Mouse (Mus musculus) heart, postnatal 36 days (tissue): Measurements from ENCODE around the gene Ccdc30. TPM values are rescaled to one million over a fixed set of nuclear protein-coding genes. Genes with fewer than 3 reads are reported as not detected.

ENCODE experiments used
- DNase-seq, 2 experiments: peaks; one replicate each; pipeline ENCODE4 v3.0.0; 2021 to 2022
- intact Hi-C: fragments of 180-260 bp; cut with DNase I; formaldehyde crosslinking; loops from one replicate; pipeline ENCODE4 v1.15.1; 2025
- total RNA-seq, 2 experiments: library from RNA; stranded (reverse); gene quantifications; 2 replicates each; pipeline ENCODE4 v1.2.3; 2021

Gene Ccdc30
- total RNA-seq, result under 1 TPM in 1 of 2 experiments, not detected in 1; 0.36 TPM

- peak; percentile 78 to 79 for DNase-seq
- intact Hi-C loops, result no loop called here
Observed at GRCm38 (mm10) chr4:119415072-119415753, at the start of gene Ccdc30. Gene Ccdc30 (minus strand): TSS chr4:119415521.

DNA sequence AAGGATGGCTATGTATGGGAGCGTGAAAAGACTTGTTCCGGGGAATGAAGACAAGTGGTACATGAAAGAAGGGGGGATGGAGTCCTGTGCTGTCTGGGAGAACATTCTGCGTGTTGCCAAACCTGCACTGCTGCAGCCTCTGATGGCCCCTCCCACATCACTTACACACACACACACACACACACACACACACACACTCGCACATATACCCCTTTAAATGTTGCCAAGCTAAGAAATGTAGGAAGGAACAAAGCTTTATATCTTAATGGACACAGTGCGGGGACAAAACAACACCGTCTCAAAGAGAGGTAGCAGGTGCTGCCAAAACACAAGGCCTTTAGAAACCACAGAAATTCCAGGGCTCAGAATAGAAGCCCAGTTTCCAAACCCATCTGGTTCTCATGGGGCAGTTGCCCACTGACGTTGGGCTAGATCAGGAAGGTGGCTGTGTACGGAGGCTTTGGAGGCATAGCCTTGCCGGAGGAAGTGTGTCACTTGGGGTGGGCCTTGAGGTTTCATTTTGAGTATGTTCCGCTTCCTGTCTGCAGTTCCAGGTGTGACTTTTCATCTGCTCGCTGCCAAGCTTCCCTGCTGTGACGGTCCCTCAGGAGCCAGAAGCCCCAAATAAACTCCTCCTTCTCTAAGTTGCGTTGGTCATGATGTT is 48.6 kb upstream of the Ccdc30 start:
- intact Hi-C loops, result loop anchor here (5.0 kb wide), 1 partner anchor 48 kb away; no protein-coding TSS in a partner anchor
- no peak for DNase-seq

DNA sequence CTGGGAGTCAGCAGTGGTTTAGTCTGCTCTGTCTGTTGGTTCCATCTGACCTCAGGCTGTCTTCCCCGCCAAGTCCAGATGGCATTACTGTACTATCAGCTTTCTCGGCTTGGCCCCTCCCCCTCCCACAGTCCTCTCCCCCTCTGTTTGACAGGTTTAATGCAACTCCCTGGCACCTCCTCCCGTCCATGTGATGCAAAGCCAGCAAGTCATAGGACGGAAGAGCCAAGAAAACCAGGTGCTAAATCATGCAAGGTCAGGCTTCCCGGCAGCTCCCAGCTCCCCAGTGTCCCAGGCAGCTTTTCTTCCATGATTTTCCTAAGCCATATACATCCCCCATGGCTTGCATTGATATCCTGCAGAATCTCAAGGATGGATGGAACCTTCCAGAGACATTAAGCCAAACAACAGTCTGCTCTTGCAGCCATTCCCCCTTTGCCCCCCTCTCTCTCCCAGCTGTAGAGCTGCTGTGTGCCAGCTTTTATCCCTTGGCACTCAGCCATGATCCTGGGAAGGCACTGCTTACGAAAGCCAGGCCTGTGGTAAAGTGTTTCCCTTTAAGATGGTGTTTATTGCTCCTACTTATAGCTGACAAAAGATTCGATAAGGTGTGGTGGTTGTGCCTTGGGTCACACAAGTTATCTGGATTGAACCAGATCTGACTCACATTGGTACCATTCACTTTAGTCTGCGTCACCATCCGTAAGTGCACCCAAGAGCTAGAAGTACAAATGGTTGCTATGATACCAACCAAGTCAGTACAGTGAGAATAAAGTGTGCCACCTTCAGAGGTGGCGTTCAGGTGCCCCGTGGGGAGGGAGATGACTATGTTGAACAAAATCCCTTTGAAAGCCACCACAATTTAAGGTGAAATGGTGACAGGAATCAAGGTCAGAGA is 47.8 kb upstream of the Ccdc30 start:
- intact Hi-C loops, result loop anchor here (5.0 kb wide), 1 partner anchor 49 kb away; no protein-coding TSS in a partner anchor
- peak; percentile 37 to 48 for DNase-seq

GRCm38 (mm10) chr4:119462457-119462856 is 47.1 kb upstream of the Ccdc30 start:
- intact Hi-C loops, result loop anchor here (5.0 kb wide), 1 partner anchor 50 kb away; no protein-coding TSS in a partner anchor
- DNase-seq, result no peak

DNA sequence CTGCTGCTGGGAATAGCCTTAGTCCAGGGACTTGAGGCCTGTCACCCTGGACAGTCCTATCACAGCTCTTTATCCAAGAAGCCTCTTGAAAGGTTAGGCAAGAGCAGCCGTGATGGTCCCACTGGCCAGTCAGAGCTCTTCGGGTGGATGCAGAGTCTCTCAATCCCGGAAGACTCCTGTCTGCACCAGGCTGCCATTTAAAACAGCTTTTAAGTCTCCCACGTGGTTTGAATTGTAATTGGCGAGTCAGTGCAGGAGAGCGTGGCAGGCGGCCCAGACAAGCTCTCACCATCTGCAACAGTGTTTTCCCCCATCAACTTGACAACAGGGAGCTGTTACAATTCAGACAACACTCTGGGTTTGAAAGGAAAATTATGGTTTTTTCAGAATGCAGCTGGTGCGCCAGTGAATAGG is 45.4 kb upstream of the Ccdc30 start:
- intact Hi-C loops, result loop anchor here (5.0 kb wide), 1 partner anchor 52 kb away; no protein-coding TSS in a partner anchor
- DNase-seq, result peak; percentile 49 to 59

DNA sequence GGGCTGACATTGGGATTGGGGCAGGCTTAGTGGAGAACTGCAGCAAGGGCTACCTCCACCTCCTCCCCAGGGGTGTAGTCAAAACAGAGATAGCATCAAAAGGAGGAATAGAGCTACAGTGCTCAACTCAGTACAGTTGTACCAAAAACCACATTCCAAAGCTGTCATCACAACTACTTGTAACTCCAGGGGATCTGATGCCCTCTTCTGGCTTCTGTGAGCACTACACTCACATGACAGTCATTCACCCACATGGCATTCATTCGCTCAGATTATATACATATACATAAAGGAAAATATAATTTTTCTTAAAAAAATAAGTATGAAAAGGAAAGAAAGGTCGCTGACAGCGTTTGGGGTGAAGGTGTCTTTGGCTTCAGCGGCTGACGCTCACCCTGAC is 45.0 kb upstream of the Ccdc30 start:
- intact Hi-C loops, result loop anchor here (5.0 kb wide), 1 partner anchor 52 kb away; no protein-coding TSS in a partner anchor

DNA sequence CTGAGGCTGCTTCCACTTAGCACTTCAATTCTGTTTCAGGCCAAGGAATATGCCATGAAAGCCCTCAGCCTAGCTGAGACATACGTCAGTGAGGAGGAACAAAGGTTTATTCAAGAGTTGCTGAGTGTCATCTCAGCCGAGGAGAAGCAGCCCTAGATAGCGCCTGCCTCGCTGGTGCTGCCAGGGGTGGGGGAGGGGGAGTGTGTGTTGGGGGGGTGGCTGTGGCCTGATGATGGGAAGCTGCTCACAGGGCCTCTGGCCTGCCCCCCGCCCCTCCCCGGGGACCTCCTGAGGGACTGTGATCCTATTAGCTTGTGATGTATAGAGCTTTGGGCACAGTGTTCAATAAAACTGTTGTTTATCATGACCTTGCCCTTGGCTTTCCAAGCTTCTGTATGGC is 38.2 kb upstream of the Ccdc30 start:
- no peak for DNase-seq
- intact Hi-C loops, result no loop called here

More for the DNA sequence above, 45.0 kb upstream of the Ccdc30 start:
- DNase-seq, result peak in 1 of 2 experiments; percentile 11

- intact Hi-C loops, result no loop called here
- DNase-seq, result no peak
Observed at GRCm38 (mm10) chr4:119453128-119453527, 37.8 kb upstream of the Ccdc30 start.

DNA sequence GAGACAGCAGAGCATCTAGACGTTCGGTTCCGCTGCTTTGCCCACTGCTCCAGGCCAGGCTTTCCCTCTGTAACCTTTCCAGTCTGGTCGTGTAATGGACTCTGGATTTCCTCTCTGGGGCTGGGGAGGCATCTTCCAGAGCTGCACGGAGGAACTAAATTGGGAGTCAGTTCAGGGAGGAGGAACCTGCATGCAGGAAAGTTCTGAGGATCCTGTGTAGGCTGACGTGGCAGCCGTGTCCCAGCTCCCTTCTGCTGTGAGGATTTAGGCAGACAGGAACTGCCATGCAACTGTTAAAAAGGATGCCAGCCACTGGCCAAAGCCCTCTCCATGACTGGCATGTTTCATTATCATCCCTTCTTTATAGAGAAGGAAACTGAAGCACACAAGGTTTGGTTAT is 35.1 kb upstream of the Ccdc30 start:
- intact Hi-C loops, result no loop called here
- DNase-seq, result no peak

- DNase-seq, result no peak
- intact Hi-C loops, result no loop called here
Observed at GRCm38 (mm10) chr4:119447786-119448185, 32.5 kb upstream of the Ccdc30 start.

DNA sequence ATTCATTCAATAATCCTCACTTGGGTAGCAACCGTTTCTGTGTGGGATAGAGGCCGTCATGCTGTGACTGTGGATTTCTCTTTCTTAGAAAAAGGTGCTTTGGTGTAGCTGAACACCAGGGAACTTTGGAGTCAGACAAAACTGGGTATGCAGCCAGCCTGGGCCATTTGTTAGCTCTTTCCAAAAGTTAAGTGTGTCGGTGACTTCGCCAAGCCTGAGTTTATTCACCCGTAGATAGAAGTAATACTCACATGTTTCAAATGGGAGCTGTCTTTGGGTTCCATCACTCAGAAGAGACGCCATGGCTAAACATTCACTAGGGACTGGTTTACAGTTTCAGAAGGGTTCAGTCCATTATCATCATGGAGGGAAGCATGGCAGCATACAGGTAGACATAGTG is 31.9 kb upstream of the Ccdc30 start:
- no peak for DNase-seq
- intact Hi-C loops, result no loop called here

- intact Hi-C loops, result no loop called here
- no peak for DNase-seq
Observed at GRCm38 (mm10) chr4:119442539-119442938, 27.2 kb upstream of the Ccdc30 start.

GRCm38 (mm10) chr4:119441836-119442235 is 26.5 kb upstream of the Ccdc30 start:
- no peak for DNase-seq
- intact Hi-C loops, result no loop called here

- intact Hi-C loops, result no loop called here
- DNase-seq, result no peak
Observed at GRCm38 (mm10) chr4:119437936-119438335, 22.6 kb upstream of the Ccdc30 start.

DNA sequence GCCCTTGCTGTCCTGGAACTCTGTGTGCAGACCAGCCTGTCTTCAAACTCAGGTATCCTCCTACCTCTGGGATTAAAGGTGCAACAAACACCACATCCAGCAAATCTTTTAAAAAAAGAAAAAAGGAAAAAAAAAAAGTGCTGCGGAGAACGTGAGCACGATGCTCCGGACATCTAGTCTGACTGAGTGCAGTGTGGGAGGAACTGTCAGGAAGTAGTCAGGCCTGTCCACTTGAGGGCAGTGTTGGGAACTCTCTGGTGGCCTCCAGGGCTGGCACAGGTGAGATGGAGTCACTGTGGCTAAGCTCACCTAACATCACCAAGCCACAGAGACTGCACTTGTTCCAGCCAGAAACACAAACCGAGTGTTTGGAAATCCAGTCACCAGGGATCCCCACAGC is 15.4 kb upstream of the Ccdc30 start:
- intact Hi-C loops, result loop anchor here (5.0 kb wide), 1 partner anchor 197 kb away; no protein-coding TSS in a partner anchor

DNA sequence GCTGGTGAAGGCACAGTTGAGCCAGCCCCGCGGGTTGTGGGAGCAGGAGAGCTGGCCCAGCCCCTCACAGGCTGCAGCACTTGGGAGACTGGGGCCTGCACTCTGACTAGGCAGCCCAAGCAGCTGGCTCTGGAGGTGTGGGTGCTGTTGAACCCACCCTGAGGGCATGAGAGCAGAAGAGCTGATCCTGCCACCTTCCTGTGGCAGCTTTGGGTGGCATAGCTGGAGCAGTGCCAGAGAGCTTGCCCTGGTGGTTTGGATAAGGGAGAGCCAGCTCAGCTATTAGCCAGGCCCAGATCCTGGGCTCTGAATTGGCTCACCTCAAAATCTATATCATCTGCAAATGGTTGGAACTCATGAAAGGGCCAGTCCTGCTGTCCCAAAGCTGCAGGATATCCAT is 12.4 kb upstream of the Ccdc30 start:
- intact Hi-C loops, result loop anchor here (5.0 kb wide), 1 partner anchor 245 kb away; no protein-coding TSS in a partner anchor
- DNase-seq, result no peak

More for the DNA sequence above, 15.4 kb upstream of the Ccdc30 start:
- peak; percentile 39 to 51 for DNase-seq

DNA sequence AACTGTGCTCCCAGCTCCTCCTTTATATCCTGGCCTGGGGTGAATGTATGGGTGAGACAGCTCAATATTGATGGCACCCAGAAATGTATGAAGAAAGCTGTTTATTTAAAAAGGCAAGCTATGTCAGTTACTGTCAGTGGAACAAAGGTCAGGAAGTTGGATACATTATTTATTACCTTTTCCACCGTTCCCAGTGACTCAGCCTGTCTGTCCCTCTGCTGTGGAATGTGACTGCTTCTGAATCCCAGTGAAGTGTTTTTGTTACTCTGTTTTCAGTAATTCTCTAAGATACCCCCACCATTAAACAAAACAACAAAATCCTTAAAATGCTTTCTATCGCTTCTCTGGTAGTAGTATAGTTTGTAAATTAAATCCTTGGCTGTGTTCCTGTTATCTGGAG is 10.3 kb upstream of the Ccdc30 start:
- intact Hi-C loops, result loop anchor here (5.0 kb wide), 1 partner anchor 247 kb away; no protein-coding TSS in a partner anchor

GRCm38 (mm10) chr4:119425077-119425476 is 9.8 kb upstream of the Ccdc30 start:
- intact Hi-C loops, result loop anchor here (5.0 kb wide), 1 partner anchor 247 kb away; no protein-coding TSS in a partner anchor
- no peak for DNase-seq

More for the DNA sequence above, 10.3 kb upstream of the Ccdc30 start:
- DNase-seq, result no peak

GRCm38 (mm10) chr4:119422294-119422964 is 7.1 kb upstream of the Ccdc30 start, which contains the start of the genes Ppcs and Zmynd12:
Gene Ppcs (minus strand): TSS chr4:119422420.
Gene Zmynd12 (plus strand): TSS chr4:119422814.
- peak; percentile 87 to 91 for DNase-seq
- intact Hi-C loops, result loop anchor here (2.0 to 5.0 kb wide), 6 partner anchors 102 to 310 kb away; partner anchors contain the start of genes AU022252, Foxj3, Frg2f1 and Hivep3
